Mouse (Mus musculus) olfactory bulb, adult 2 months (tissue): ENCODE measurements around the gene Apon.

Experiments
- CTCF ChIP-seq: fragments of 200-500 bp; IDR thresholded peaks from 2 replicates; pipeline ENCODE4 v1.5.1; 2012; ENCODE audit warnings: low read depth, mild to moderate bottlenecking, low read length, moderate library complexity; ENCODE audit not compliant: insufficient read depth
- POLR2A ChIP-seq: fragments of 200-500 bp; IDR thresholded peaks from 2 replicates; pipeline ENCODE4 v1.6.1; 2012; ENCODE audit warnings: mild to moderate bottlenecking, low read depth, low read length, moderate library complexity; ENCODE audit not compliant: insufficient read depth

- TF ChIP-seq CTCF (no peak), POLR2A (no peak)
These were observed 29.1 kb downstream of the Apon start for GRCm38 (mm10) chr10:128282886-128283450.
